Mouse (Mus musculus) neural tube, embryonic 11.5 days (tissue): ENCODE data around the gene Olfr1220. TPM values are rescaled to one million over a fixed set of nuclear protein-coding genes. Genes with fewer than 3 reads are reported as not detected.

ENCODE experiments used
- polyA plus RNA-seq: library from polyadenylated mRNA; unstranded; fragments of >200 nt; fragmentation: Nextera tagmentation; extraction: Ambion mirVana; gene quantifications from 2 replicates; pipeline ENCODE4 v1.2.1, GENCODE M21; 2014

Olfr1220 gene
- polyA plus RNA-seq, 1 experiment from 2014 or later: not detected

Other genes starting within 250 kb of the Olfr1220 start
- not detected in 2 replicates for gene Olfr1206, start 243.6 kb downstream of the Olfr1220 start, polyA plus RNA-seq
- not detected in 2 replicates for gene Olfr1208, start 204.5 kb downstream of the Olfr1220 start, polyA plus RNA-seq
- gene Olfr1209, start 191.7 kb downstream of the Olfr1220 start, polyA plus RNA-seq: not detected in 2 replicates
- not detected in 2 replicates for gene Olfr1211, start 168.7 kb downstream of the Olfr1220 start, polyA plus RNA-seq
- not detected in 2 replicates for gene Olfr1212, start 152.9 kb downstream of the Olfr1220 start, polyA plus RNA-seq
- gene Gm13762, start 126.6 kb downstream of the Olfr1220 start, polyA plus RNA-seq: not detected in 2 replicates
- gene Olfr1214, start 114.2 kb downstream of the Olfr1220 start, polyA plus RNA-seq: not detected in 2 replicates
- gene Olfr1215, start 99.9 kb downstream of the Olfr1220 start, polyA plus RNA-seq: not detected in 2 replicates
- gene Olfr1216, start 88.5 kb downstream of the Olfr1220 start, polyA plus RNA-seq: not detected in 2 replicates
- gene Olfr1217, start 74.8 kb downstream of the Olfr1220 start, polyA plus RNA-seq: not detected in 2 replicates
- gene Olfr1218, start 45.6 kb downstream of the Olfr1220 start, polyA plus RNA-seq: not detected in 2 replicates
- not detected in 2 replicates for gene Olfr1219, start 23.3 kb downstream of the Olfr1220 start, polyA plus RNA-seq
- gene Olfr1221, start 10.4 kb upstream of the Olfr1220 start, polyA plus RNA-seq: not detected in 2 replicates
- not detected in 2 replicates for gene Olfr1222, start 26.2 kb upstream of the Olfr1220 start, polyA plus RNA-seq
- gene Olfr1223, start 44.7 kb upstream of the Olfr1220 start, polyA plus RNA-seq: not detected in 2 replicates
- gene Olfr1224-ps1, start 57.3 kb upstream of the Olfr1220 start, polyA plus RNA-seq: not detected in 2 replicates
- not detected in 2 replicates for gene Olfr1225, start 67.8 kb upstream of the Olfr1220 start, polyA plus RNA-seq
- not detected in 2 replicates for gene Olfr1226, start 93.2 kb upstream of the Olfr1220 start, polyA plus RNA-seq
- gene Olfr1228, start 147.2 kb upstream of the Olfr1220 start, polyA plus RNA-seq: not detected in 2 replicates
- gene Olfr1229, start 181.2 kb upstream of the Olfr1220 start, polyA plus RNA-seq: not detected in 2 replicates
- not detected in 2 replicates for gene Olfr1230, start 190.4 kb upstream of the Olfr1220 start, polyA plus RNA-seq
- not detected in 2 replicates for gene Olfr1231, start 200.2 kb upstream of the Olfr1220 start, polyA plus RNA-seq
- gene Olfr1232, start 222.8 kb upstream of the Olfr1220 start, polyA plus RNA-seq: not detected in 2 replicates
- not detected in 2 replicates for gene Olfr1233, start 235.6 kb upstream of the Olfr1220 start, polyA plus RNA-seq